Mouse (Mus musculus) forebrain, embryonic 16.5 days (tissue): Measurements from ENCODE around the gene Ncoa3. TPM values are rescaled to one million over a fixed set of nuclear protein-coding genes. Genes with fewer than 3 reads are reported as not detected.

Experiments used
- ATAC-seq: fragments of 200-750 bp; cut with Nextera tagmentation; 2 replicates; pipeline ENCODE4 v1.8.0; 2017; ENCODE audit warnings: mild to moderate bottlenecking, moderate library complexity
- H3K27ac ChIP-seq: fragments of 300-500 bp; sonication (generic); 2 replicates; pipeline ENCODE4 v1.5.1; 2014; ENCODE audit warnings: low read length, control low read depth
- H3K27me3 ChIP-seq: fragments of 300-500 bp; sonication (generic); replicated peaks from 2 replicates; pipeline ENCODE4 v1.6.1; 2014; ENCODE audit warnings: low read length; ENCODE audit not compliant: control insufficient read depth, insufficient read depth
- H3K36me3 ChIP-seq: fragments of 300-500 bp; sonication (generic); 2 replicates; pipeline ENCODE4 v1.6.1; 2014; ENCODE audit not compliant: control insufficient read depth, insufficient read depth
- H3K4me1 ChIP-seq: fragments of 300-500 bp; sonication (generic); replicated peaks from 2 replicates; pipeline ENCODE4 v1.6.1; 2014; ENCODE audit warnings: low read length; ENCODE audit not compliant: control insufficient read depth, insufficient read depth
- H3K4me2 ChIP-seq: fragments of 300-500 bp; sonication (generic); 2 replicates; pipeline ENCODE4 v1.6.1; 2014; ENCODE audit warnings: mild to moderate bottlenecking, low read length, control low read depth
- H3K4me3 ChIP-seq: fragments of 300-500 bp; sonication (generic); replicated peaks from 2 replicates; pipeline ENCODE4 v1.5.1; 2014; ENCODE audit warnings: mild to moderate bottlenecking, low read length, control low read depth
- H3K9ac ChIP-seq: fragments of 300-500 bp; sonication (generic); replicated peaks from 2 replicates; pipeline ENCODE4 v1.6.1; 2014; ENCODE audit warnings: low read depth, low read length, control low read depth
- H3K9me3 ChIP-seq: fragments of 300-500 bp; sonication (generic); 2 replicates; pipeline ENCODE4 v1.6.1; 2016; ENCODE audit warnings: low read length; ENCODE audit not compliant: control insufficient read depth
- WGBS: fragments of 180-500 bp; shearing (Covaris S2); extraction: QIAGEN DNeasy Blood & Tissue Kit; methylation state at CpG from one replicate; pipeline ENCODE4 v1.1.7; 2014; 5-methylcytosine and 5-hydroxymethylcytosine counted together
- polyA plus RNA-seq: library from polyadenylated mRNA; unstranded; fragments of >200 nt; fragmentation: Nextera tagmentation; extraction: Ambion mirVana; gene quantifications from 2 replicates; pipeline ENCODE4 v1.2.1, GENCODE M21; 2015

Gene Ncoa3
- polyA plus RNA-seq, 1 experiment from 2014 or later = 11.3 TPM

GRCm38 (mm10) chr2:165982512-165983389 lies 9.7 kb upstream of the Ncoa3 start:
- H3K27ac ChIP-seq = no peak overlapping the region
- H3K9me3 ChIP-seq = 0 out of 2 replicates have a peak, but pooled peaks cover 2% of the 10 kb centered on the region
- no peak overlapping the region for H3K9ac ChIP-seq
- no peak overlapping the region for H3K4me2 ChIP-seq
- no peaks in the 10 kb centered on the region for H3K36me3 ChIP-seq
- WGBS = 65% methylated on average over 16 of the region's 16 CpGs
- no peaks in the 10 kb centered on the region for H3K27me3 ChIP-seq
- no peak overlapping the region for H3K4me3 ChIP-seq
- H3K4me1 ChIP-seq = peaks cover 8% of the 10 kb centered on the region
- ATAC-seq = no peak

GRCm38 (mm10) chr2:165984318-165984717 lies 8.1 kb upstream of the Ncoa3 start:
- Histone ChIP-seq H3K36me3 (no peaks in the 10 kb centered on the region), H3K27ac (no peak overlapping the region), H3K4me3 (no peak overlapping the region), H3K9me3 (no peaks in the 10 kb centered on the region), H3K4me2 (no peak overlapping the region), H3K27me3 (no peaks in the 10 kb centered on the region), H3K4me1 (peaks cover 8% of the 10 kb centered on the region), H3K9ac (no peak overlapping the region)
- ATAC-seq = no peak
- WGBS = 96% methylated on average over 1 of the region's 1 CpGs

DNA sequence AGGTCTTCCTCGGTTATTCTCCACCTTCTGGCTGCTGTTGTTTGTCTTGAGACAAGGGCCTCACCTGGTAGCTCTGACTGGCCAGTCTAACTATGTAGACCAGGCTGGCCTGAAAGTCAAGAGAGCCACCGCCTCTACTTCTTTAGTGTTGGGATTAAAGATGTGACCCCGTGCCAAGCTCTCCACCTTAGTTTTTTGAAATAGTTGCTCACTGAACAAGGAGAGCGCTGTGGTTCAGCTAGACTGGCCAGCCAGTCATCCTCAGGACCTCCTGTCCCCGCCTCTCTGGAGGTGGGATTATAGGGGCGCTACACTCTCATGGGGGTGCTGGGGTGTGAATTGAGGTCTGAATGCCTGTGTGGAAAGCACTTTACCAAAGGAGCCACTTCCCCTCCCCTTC lies 7.5 kb upstream of the Ncoa3 start:
- 90% methylated on average over 6 of the region's 6 CpGs for WGBS
- no peak for ATAC-seq
- H3K27ac ChIP-seq = no peak overlapping the region
- H3K4me1 ChIP-seq = peaks cover 8% of the 10 kb centered on the region
- H3K9me3 ChIP-seq = no peaks in the 10 kb centered on the region
- no peak overlapping the region for H3K4me2 ChIP-seq
- H3K9ac ChIP-seq = no peak overlapping the region
- no peaks in the 10 kb centered on the region for H3K36me3 ChIP-seq
- no peak overlapping the region for H3K4me3 ChIP-seq
- no peaks in the 10 kb centered on the region for H3K27me3 ChIP-seq

DNA sequence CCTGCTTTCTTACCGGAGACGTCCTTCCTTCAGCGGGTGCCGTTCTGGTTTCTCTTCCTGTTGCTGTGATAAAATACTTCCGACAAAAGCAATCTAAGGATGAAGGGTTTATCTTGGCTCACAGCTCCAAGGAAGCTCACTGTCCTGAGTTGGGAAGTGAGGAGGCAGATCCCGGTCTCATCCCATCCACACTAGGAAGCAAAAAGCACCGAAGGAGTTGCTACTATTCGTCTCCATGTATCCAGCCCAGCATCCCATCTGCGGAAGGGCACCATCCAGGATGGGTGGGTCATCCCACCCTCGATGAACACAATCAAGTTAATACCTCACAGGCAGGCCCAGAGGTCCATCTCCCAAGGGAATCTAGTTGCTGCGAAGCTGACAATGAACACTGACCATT lies 6.9 kb upstream of the Ncoa3 start:
- H3K4me2 ChIP-seq = no peak overlapping the region
- H3K9ac ChIP-seq = no peak overlapping the region
- no peaks in the 10 kb centered on the region for H3K27me3 ChIP-seq
- H3K4me3 ChIP-seq = no peak overlapping the region
- no peaks in the 10 kb centered on the region for H3K9me3 ChIP-seq
- H3K36me3 ChIP-seq = no peaks in the 10 kb centered on the region
- H3K4me1 ChIP-seq = peaks cover 8% of the 10 kb centered on the region
- no peak for ATAC-seq
- no peak overlapping the region for H3K27ac ChIP-seq
- WGBS = 97% methylated on average over 11 of the region's 11 CpGs

GRCm38 (mm10) chr2:165986921-165987453 lies 5.4 kb upstream of the Ncoa3 start:
- no peaks in the 10 kb centered on the region for H3K9me3 ChIP-seq
- peak; percentile 83 for ATAC-seq
- H3K27ac ChIP-seq = peak overlapping the region; percentile 66; the same call in 1 of the 2 replicates
- H3K4me1 ChIP-seq = peaks cover 8% of the 10 kb centered on the region
- peak overlapping the region; percentile 52 for H3K9ac ChIP-seq
- WGBS = 1% methylated on average over 23 of the region's 23 CpGs
- H3K27me3 ChIP-seq = no peaks in the 10 kb centered on the region
- H3K4me3 ChIP-seq = peak overlapping the region; percentile 47
- H3K4me2 ChIP-seq = peak overlapping the region; percentile 70
- H3K36me3 ChIP-seq = no peaks in the 10 kb centered on the region

GRCm38 (mm10) chr2:165993173-165993900 lies 901 bp downstream of the Ncoa3 start:
- Histone ChIP-seq H3K4me2 (peak overlapping the region; percentile 84), H3K27me3 (no peaks in the 10 kb centered on the region), H3K9ac (peak overlapping the region; percentile 86), H3K9me3 (no peaks in the 10 kb centered on the region), H3K27ac (no peak overlapping the region), H3K4me3 (peak overlapping the region; percentile 61), H3K4me1 (peaks cover 8% of the 10 kb centered on the region), H3K36me3 (no peaks in the 10 kb centered on the region)
- ATAC-seq = peak; percentile 34
- 3% methylated on average over 35 of the region's 35 CpGs for WGBS

DNA sequence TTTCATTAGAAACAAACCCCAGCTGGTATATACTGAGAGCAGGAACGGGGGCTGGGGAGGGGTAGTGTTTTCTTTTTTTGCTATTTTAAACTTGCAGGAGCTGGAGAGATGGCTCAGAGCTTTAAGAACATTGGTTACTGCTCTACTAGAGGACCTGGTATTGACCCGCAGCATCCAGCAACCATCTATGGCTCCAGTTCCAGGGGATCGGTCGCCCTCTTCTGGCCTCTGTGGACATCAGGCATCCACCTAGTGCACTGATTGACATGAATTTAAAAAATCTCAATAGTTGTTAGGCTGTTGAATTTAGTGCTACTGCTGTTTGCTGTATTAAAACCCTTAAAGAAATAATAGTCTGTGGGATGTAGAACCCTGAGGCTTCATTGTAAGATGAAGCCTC lies 1.9 kb downstream of the Ncoa3 start:
- Histone ChIP-seq H3K9me3 (no peaks in the 10 kb centered on the region), H3K4me3 (no peak overlapping the region), H3K27ac (no peak overlapping the region), H3K9ac (no peak overlapping the region), H3K36me3 (no peaks in the 10 kb centered on the region), H3K4me1 (peaks cover 8% of the 10 kb centered on the region), H3K27me3 (no peaks in the 10 kb centered on the region), H3K4me2 (no peak overlapping the region)
- no peak for ATAC-seq
- 93% methylated on average over 4 of the region's 4 CpGs for WGBS

DNA sequence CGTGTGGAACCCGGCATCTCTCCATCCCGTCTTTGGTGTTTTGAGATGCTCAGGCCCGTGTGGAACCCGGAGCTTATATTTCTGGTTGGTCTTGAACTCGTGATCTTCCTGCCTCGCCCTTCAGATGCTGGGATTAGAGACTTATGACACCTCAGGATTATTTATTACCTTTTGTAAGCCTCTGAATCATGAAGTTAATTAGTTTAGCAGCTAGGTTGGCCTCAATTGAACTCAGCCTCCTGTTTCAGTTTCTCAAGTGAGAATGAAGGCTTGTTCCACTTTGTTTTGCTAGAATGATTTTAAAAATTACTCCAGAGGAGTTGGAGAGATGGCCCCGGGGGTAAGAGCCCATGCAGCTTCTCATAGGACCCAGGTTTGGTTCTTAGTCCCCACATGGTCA lies 3.3 kb downstream of the Ncoa3 start:
- H3K4me1 ChIP-seq = peaks cover 17% of the 10 kb centered on the region
- no peaks in the 10 kb centered on the region for H3K36me3 ChIP-seq
- 89% methylated on average over 8 of the region's 8 CpGs for WGBS
- no peak overlapping the region for H3K4me2 ChIP-seq
- H3K27me3 ChIP-seq = no peaks in the 10 kb centered on the region
- no peak overlapping the region for H3K4me3 ChIP-seq
- no peaks in the 10 kb centered on the region for H3K9me3 ChIP-seq
- ATAC-seq = no peak
- no peak overlapping the region for H3K9ac ChIP-seq
- H3K27ac ChIP-seq = no peak overlapping the region

- Histone ChIP-seq H3K27ac (no peak overlapping the region), H3K4me2 (no peak overlapping the region), H3K9ac (no peak overlapping the region), H3K36me3 (no peaks in the 10 kb centered on the region), H3K9me3 (no peaks in the 10 kb centered on the region), H3K4me1 (peaks cover 21% of the 10 kb centered on the region), H3K4me3 (no peak overlapping the region), H3K27me3 (no peaks in the 10 kb centered on the region)
- no peak for ATAC-seq
- WGBS = 91% methylated on average over 4 of the region's 4 CpGs
Measured at GRCm38 (mm10) chr2:165996130-165996529, 3.7 kb downstream of the Ncoa3 start.
